Mouse (Mus musculus) lung, adult 2 months (tissue): Measurements from ENCODE around the gene Ccdc78. TPM values are rescaled to one million over a fixed set of nuclear protein-coding genes. Genes with fewer than 3 reads are reported as not detected.
"Not testable (repeated sequence)": the region's sequence is repeated elsewhere in the genome, so short reads cannot be mapped to it uniquely, and the experiment has no call there.

Experiments
- DNase-seq: peaks from one replicate; pipeline ENCODE4 v3.0.0; 2022
- H3K4me1 ChIP-seq: fragments of 200-500 bp; 2 replicates; pipeline ENCODE4 v1.6.1; 2011; ENCODE audit warnings: low read length; ENCODE audit not compliant: control insufficient read depth, insufficient read depth
- H3K4me3 ChIP-seq: fragments of 200-500 bp; replicated peaks from 2 replicates; pipeline ENCODE3; 2011; ENCODE audit warnings: low read depth, mild to moderate bottlenecking, control low read depth, low read length; ENCODE audit errors: extremely low read depth
- CTCF ChIP-seq: fragments of 200-500 bp; IDR thresholded peaks from 2 replicates; pipeline ENCODE4 v1.5.1; 2011; ENCODE audit warnings: mild to moderate bottlenecking, low read length, control low read depth; ENCODE audit not compliant: insufficient read depth
- POLR2A ChIP-seq: fragments of 200-500 bp; IDR thresholded peaks from 2 replicates; pipeline ENCODE4 v1.6.1; 2011; ENCODE audit warnings: low read depth, mild to moderate bottlenecking, control low read depth, low read length, borderline replicate concordance; ENCODE audit errors: extremely low read depth
- WGBS: fragments of 180-500 bp; shearing (Covaris S2); methylation state at CpG from one replicate; pipeline ENCODE4 v1.1.7; 2018; 5-methylcytosine and 5-hydroxymethylcytosine counted together
- polyA plus RNA-seq: library from polyadenylated mRNA; depleted of rRNA; stranded (reverse); fragments of >200 nt; gene quantifications from 2 replicates; pipeline ENCODE4 v1.2.3, GENCODE M21; 2012; rRNA removed

Ccdc78 gene
- polyA plus RNA-seq, result 14.0 and 15.6 TPM in 2 replicates

DNA sequence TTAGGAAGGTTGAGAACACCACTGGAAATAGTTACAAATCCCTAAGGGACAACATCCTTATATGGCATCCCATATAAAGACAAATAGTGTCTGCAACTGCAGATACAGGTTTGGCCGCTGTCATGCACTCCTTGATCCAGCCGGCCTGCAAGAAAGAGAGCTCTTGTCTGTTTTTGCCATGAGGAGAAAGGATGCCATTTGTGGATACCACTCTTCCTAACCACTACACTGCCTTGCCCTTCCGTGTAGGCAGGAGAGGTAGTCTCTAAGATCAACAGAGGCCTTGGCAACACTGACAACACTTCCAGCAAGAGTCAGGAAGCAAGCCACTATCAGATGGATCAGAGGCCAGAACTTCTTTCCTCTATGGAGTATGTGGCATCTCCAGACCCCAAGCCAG is at the start of gene Ccdc78:
Ccdc78 (plus strand) TSS at position 301 of the 400 bp plus-strand sequence.
- H3K4me1 ChIP-seq, result peaks cover 6% of the 10 kb centered on the region; the same call in 1 of the 2 replicates
- no peak for TF ChIP-seq CTCF
- TF ChIP-seq POLR2A, result no peak
- peak within 1 kb of the TSS; percentile 70 for H3K4me3 ChIP-seq
- WGBS, result 63% methylated on average over 3 of the region's 3 CpGs
- no peak for DNase-seq

DNA sequence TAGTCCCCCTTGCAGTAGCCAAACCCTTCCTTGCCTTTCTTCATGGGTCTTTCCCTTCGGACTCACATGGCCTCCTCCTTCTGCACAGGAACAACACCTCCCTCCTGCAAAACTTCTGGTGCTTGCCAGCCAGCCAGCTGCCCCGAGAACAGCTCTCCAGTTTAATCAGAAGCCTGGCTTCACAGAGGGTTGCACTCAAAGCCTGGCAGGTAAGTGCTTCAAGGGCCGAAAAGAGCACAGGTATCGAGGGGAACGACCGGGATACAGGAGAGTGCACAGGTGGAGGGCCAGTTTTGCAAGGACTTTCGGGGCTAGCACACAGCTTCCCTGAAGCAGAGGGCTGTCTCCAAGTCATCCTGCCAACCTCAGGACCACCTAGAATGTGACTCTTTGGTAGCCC is 47.5 kb upstream of the Ccdc78 start:
- Histone ChIP-seq H3K4me3 (no peak overlapping the region), H3K4me1 (no peaks in the 10 kb centered on the region)
- 56% methylated on average over 7 of the region's 7 CpGs for WGBS
- TF ChIP-seq CTCF (no peak), POLR2A (no peak)
- DNase-seq, result no peak

DNA sequence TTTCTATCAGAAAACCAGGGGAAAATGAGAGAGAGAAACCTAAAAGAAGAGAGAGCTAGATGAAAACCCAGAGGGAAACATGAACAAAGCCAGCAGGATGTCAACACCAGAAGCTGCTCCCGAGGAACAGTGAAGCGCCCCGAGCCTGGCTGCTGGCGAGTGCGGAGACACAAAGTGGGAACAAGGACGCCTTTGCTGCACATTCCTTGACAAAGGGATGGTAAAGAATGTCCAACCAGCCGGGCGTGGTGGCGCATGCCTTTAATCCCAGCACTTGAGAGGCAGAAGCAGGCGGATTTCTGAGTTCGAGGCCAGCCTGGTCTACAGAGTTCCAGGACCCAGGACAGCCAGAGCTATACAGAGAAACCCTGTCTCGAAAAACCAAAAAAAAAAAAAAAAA is 44.9 kb upstream of the Ccdc78 start:
- DNase-seq, H3K4me1 ChIP-seq, H3K4me3 ChIP-seq: not testable (repeated sequence)
- 66% methylated on average over 12 of the region's 12 CpGs for WGBS

DNA sequence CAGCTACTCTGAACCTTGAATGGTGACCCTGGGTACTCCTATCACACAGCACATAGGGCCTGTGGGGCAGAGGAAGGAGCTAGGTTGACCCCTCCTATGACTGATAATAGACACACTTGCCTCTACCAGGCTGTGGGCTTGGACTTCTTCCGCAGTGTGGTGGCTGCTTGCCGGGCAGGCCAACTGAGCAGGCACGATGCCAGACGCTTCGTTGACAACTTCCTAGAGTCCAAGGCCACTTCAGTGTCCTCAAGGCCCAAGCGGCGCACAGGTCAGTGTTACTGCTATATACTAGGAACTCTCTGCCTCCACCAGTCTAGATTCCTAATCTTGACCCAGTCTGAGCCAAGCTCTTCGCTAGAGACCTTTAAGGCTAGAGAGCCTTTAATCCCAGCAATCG is 42.5 kb upstream of the Ccdc78 start:
- Histone ChIP-seq H3K4me1 (no peaks in the 10 kb centered on the region), H3K4me3 (no peak overlapping the region)
- TF ChIP-seq POLR2A, result no peak
- TF ChIP-seq CTCF, result no peak
- 66% methylated on average over 9 of the region's 9 CpGs for WGBS
- no peak for DNase-seq

DNA sequence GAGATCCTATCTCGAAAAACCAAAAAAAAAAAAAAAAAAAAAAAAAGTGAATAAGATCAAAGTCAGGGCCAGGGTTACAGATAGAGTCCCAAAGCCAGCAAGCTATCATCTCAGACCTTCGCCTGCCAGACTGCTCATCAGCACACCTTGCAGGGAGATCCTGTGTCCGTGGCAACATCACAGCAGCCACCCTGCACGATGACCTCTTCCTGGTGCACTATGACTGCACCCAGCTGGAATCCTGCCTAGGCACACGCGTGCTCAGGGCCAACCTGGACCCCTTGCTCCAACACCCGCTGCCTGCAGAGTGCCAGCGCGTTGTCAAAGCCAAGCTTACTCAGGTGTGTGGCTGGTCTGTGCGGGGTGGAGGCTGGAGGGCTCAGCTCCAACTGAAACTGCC is 42.1 kb upstream of the Ccdc78 start:
- Histone ChIP-seq H3K4me3 (no peak overlapping the region), H3K4me1 (no peaks in the 10 kb centered on the region)
- 64% methylated on average over 10 of the region's 10 CpGs for WGBS
- no peak for DNase-seq
- no peak for TF ChIP-seq POLR2A
- TF ChIP-seq CTCF, result no peak

DNA sequence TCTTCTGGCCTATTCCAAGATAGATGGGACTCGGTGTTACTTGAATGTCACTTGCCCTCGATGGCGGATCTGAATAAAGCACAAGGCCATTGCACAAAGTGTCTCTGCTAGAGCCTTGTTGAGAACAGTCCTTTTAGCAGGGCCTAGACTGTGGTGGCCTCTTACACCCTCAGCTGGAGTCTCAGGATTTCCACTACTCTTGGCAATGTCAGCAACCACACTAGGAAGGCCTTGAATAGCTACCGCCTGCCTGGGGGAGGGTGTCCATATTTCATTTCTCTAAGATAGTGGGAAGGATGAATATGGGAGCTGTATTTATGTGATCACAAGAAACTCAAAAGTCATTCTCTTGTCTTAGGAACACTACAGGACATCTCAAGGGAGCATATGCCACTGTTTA is 38.1 kb upstream of the Ccdc78 start:
- Histone ChIP-seq H3K4me1 (no peaks in the 10 kb centered on the region), H3K4me3 (no peak overlapping the region)
- WGBS, result 82% methylated on average over 4 of the region's 4 CpGs
- DNase-seq, result no peak
- no peak for TF ChIP-seq POLR2A
- TF ChIP-seq CTCF, result no peak

DNA sequence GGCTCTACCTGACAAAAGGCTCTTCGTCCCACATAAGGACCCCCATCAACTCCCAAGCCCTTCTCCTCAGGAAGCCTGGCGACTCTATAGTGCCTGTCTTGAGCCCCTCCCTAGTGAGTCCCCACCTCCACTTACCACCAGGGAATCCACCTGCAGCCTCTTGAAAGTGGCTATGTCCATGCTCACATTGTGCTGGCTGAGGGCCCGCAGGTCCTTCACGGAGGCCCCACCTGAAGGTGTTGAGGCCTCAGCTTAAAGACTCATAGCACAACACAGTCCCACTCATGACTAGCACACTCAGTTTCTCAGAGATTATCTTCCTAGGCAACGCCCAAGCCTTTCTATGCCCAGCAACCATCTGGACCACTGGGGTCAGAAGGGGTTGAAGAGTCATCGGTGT is 37.1 kb upstream of the Ccdc78 start:
- TF ChIP-seq CTCF (no peak), POLR2A (no peak)
- Histone ChIP-seq H3K4me1 (no peaks in the 10 kb centered on the region), H3K4me3 (no peak overlapping the region)
- 72% methylated on average over 6 of the region's 6 CpGs for WGBS
- DNase-seq, result no peak

DNA sequence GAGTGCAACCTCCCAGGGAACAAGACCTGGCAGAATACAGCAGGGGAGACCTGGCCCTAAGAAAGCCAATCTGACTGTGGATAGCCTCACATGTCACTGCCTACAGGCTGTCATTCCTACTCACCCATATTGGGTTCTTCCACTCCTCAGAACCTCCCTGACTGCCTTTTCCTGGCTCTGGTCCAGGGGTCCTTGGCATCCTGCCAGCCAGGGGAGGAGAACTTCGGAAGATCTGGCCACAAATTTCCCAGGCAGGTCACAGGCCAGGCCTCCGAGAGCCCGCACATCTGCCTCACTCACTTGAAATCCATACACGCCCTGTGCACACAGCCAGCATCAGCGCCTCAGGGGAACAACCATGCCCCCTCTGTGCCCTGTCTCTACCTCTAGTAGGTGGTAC is 34.9 kb upstream of the Ccdc78 start:
- Histone ChIP-seq H3K4me3 (no peak overlapping the region), H3K4me1 (no peaks in the 10 kb centered on the region)
- TF ChIP-seq POLR2A, result no peak
- TF ChIP-seq CTCF, result no peak
- 15% methylated on average over 5 of the region's 5 CpGs for WGBS
- DNase-seq, result no peak

DNA sequence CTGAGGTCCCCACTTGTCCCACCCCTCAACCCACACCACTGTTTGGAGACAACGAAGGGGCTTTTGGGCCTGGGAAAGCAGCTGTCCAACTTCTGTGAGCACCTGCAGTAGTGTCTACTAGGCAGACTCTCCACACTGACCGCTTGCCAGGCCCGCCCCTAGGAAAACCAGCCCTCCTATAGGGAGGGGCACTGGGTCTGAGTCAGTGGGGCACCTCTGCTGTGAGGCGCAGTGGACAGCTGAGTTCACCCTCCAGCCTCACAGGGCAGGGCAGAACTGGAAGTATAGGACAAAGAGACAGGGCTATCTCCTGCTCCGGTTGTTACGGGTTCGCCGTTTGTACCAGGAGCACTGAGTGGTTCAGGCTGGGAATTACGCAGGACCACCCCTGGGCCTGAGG is 32.1 kb upstream of the Ccdc78 start, which contains the start of gene Msln:
Msln (minus strand) TSS at position 138 of the 400 bp plus-strand sequence.
- no peak for DNase-seq
- TF ChIP-seq CTCF (no peak), POLR2A (no peak)

DNA sequence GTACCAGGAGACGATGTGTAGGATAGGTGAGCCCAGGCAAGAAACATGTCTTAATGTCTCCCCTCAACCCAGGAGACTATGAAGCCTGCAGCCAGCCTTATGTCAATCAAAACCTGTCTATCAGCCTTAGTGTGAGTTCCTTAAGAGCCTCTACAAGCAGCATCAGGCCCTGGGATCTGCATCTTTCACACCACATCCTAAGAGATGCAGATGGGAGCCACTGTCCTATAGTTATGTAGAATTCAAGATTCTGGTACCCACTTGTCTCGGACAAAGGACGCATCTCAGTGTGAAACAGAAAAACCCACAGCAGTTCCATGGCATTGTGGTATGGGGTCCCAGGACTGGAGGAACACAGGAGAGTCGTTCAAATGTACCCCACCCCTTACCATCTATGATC is 31.3 kb upstream of the Ccdc78 start:
- WGBS, result 71% methylated on average over 4 of the region's 4 CpGs
- Histone ChIP-seq H3K4me3 (no peak overlapping the region), H3K4me1 (no peaks in the 10 kb centered on the region)
- TF ChIP-seq CTCF (no peak), POLR2A (no peak)
- DNase-seq, result no peak

More for the DNA sequence above, 32.1 kb upstream of the Ccdc78 start, which contains the start of gene Msln:
- 71% methylated on average over 9 of the region's 9 CpGs for WGBS
- no peaks in the 10 kb centered on the region for H3K4me1 ChIP-seq
- H3K4me3 ChIP-seq, result no peak within 1 kb of the TSS
